Mouse (Mus musculus) hindbrain, postnatal 0 days (tissue): ENCODE measurements at regions not wholly inside any gene's neighbourhood (a gene's known extent, or its start where the extent isn't known, plus 50 kb on each side); places are given as distances from the start of the nearest gene placed in this dataset.

ENCODE experiments used
- ATAC-seq: fragments of 200-750 bp; cut with Nextera tagmentation; 2 replicates; pipeline ENCODE4 v1.8.0; 2017; ENCODE audit warnings: mild to moderate bottlenecking, moderate TSS enrichment, moderate library complexity
- DNase-seq: peaks from one replicate; pipeline ENCODE4 v3.0.0-alpha.2; 2015; ENCODE audit warnings: low spot score
- H3K27ac ChIP-seq: fragments of 300-500 bp; sonication (generic); 2 replicates; pipeline ENCODE4 v1.5.1; 2014; ENCODE audit warnings: mild to moderate bottlenecking
- H3K27me3 ChIP-seq: fragments of 300-500 bp; sonication (generic); 2 replicates; pipeline ENCODE4 v1.6.1; 2014; ENCODE audit warnings: low read length, mixed read lengths; ENCODE audit not compliant: insufficient read depth
- H3K36me3 ChIP-seq: fragments of 300-500 bp; sonication (generic); 2 replicates; pipeline ENCODE4 v1.6.1; 2014; ENCODE audit warnings: low read length, mixed read lengths; ENCODE audit not compliant: insufficient read depth
- H3K4me1 ChIP-seq: fragments of 300-500 bp; sonication (generic); 2 replicates; pipeline ENCODE4 v1.6.1; 2014; ENCODE audit warnings: antibody characterized with exemption, low read length, mixed read lengths; ENCODE audit not compliant: insufficient read depth
- H3K4me2 ChIP-seq: fragments of 300-500 bp; sonication (generic); 2 replicates; pipeline ENCODE4 v1.6.1; 2014; ENCODE audit warnings: low read depth, mild to moderate bottlenecking, low read length, moderate library complexity, mixed read lengths
- H3K4me3 ChIP-seq: fragments of 300-500 bp; sonication (generic); 2 replicates; pipeline ENCODE4 v1.5.1; 2014; ENCODE audit warnings: low read length
- H3K9ac ChIP-seq: fragments of 300-500 bp; sonication (generic); replicated peaks from 2 replicates; pipeline ENCODE4 v1.6.1; 2014; ENCODE audit warnings: mild to moderate bottlenecking, low read length, moderate library complexity, mixed read lengths
- H3K9me3 ChIP-seq: fragments of 300-500 bp; sonication (generic); 2 replicates; pipeline ENCODE4 v1.6.1; 2016; ENCODE audit warnings: low read length, mixed read lengths
- CTCF ChIP-seq: IDR thresholded peaks from 2 replicates; pipeline ENCODE4 v1.5.1; 2016; ENCODE audit warnings: antibody characterized with exemption, control low read depth, low read depth
- WGBS: fragments of 180-500 bp; shearing (Covaris S2); extraction: QIAGEN DNeasy Blood & Tissue Kit; methylation state at CpG from one replicate; pipeline ENCODE4 v1.1.7; 2014; 5-methylcytosine and 5-hydroxymethylcytosine counted together

DNA sequence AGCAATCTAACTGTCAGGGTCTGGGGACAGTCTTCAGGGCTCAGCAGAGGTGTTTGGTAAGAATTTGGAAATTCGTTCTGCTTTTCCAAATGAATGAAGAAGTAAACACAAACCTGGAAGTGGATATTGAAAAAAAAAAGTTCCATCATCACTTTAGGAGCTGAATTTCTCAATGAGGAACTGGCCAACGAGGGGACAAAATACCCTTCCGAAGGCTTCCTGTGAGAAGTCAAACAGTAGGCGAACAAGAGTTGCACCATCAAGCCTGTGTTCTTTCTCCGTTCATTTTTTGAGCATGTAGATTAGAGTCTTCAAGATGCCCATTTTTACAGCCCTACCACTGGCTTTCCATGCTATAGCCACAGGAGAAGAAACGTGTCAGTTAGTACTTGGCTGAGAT, 207.1 kb downstream of the 4933412E24Rik start:
- ATAC-seq (no peak), DNase-seq (no peak)
- no peak for TF ChIP-seq CTCF
- Histone ChIP-seq H3K4me1 (no peaks in the 10 kb centered on the region), H3K4me3 (no peak overlapping the region), H3K9ac (no peak overlapping the region), H3K27me3 (no peaks in the 10 kb centered on the region), H3K4me2 (no peak overlapping the region), H3K9me3 (no peaks in the 10 kb centered on the region), H3K27ac (no peak overlapping the region), H3K36me3 (no peaks in the 10 kb centered on the region)
- 91% methylated on average over 6 of the region's 6 CpGs for WGBS

GRCm38 (mm10) chr15:59807723-59808122, 208.7 kb downstream of the 4933412E24Rik start:
- Histone ChIP-seq H3K9me3 (no peaks in the 10 kb centered on the region), H3K9ac (no peak overlapping the region), H3K4me1 (no peaks in the 10 kb centered on the region), H3K4me2 (no peak overlapping the region), H3K27me3 (no peaks in the 10 kb centered on the region), H3K36me3 (no peaks in the 10 kb centered on the region), H3K4me3 (no peak overlapping the region), H3K27ac (no peak overlapping the region)
- 91% methylated on average over 6 of the region's 6 CpGs for WGBS
- no peak for DNase-seq
- no peak for TF ChIP-seq CTCF
- ATAC-seq: no peak

DNA sequence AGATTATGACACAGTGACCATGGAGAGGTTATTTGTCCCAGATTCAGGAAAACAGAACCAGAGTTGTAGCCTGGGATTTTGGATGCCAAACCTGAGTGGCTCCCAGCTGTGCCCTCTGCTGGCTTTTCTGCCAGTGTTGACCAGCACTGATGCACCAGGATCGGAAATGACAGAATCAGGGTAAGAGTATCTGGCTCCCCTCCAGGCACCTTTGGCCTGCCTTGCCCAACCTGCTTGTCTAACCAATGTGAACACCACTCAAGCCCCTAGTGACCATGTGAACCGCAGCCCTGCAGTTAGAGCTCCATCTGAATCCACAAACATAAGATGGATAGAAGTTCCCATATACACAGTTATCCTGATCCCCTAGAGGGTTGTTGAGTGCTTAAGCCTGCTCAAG, 210.6 kb downstream of the 4933412E24Rik start:
- no peak overlapping the region for H3K9ac ChIP-seq
- no peaks in the 10 kb centered on the region for H3K4me1 ChIP-seq
- ATAC-seq: no peak
- H3K27me3 ChIP-seq: no peaks in the 10 kb centered on the region
- H3K36me3 ChIP-seq: no peaks in the 10 kb centered on the region
- no peak overlapping the region for H3K4me2 ChIP-seq
- WGBS: 83% methylated on average over 2 of the region's 2 CpGs
- H3K9me3 ChIP-seq: no peaks in the 10 kb centered on the region
- no peak for TF ChIP-seq CTCF
- no peak overlapping the region for H3K27ac ChIP-seq
- H3K4me3 ChIP-seq: no peak overlapping the region
- DNase-seq: no peak

GRCm38 (mm10) chr15:59804821-59805220, 211.6 kb downstream of the 4933412E24Rik start:
- DNase-seq: no peak

GRCm38 (mm10) chr15:59804394-59804793, 212.0 kb downstream of the 4933412E24Rik start:
- Histone ChIP-seq H3K27ac (no peak overlapping the region), H3K4me1 (no peaks in the 10 kb centered on the region), H3K27me3 (no peaks in the 10 kb centered on the region), H3K36me3 (no peaks in the 10 kb centered on the region), H3K4me2 (no peak overlapping the region), H3K9me3 (no peaks in the 10 kb centered on the region), H3K4me3 (no peak overlapping the region), H3K9ac (no peak overlapping the region)
- ATAC-seq (no peak), DNase-seq (no peak)
- no peak for TF ChIP-seq CTCF
- WGBS: 80% methylated on average over 7 of the region's 7 CpGs

More at GRCm38 (mm10) chr15:59804821-59805220, 211.6 kb downstream of the 4933412E24Rik start:
- H3K27ac ChIP-seq: no peak overlapping the region
- no peak for ATAC-seq
- no peaks in the 10 kb centered on the region for H3K9me3 ChIP-seq
- 92% methylated on average over 2 of the region's 2 CpGs for WGBS
- no peak overlapping the region for H3K4me2 ChIP-seq
- H3K9ac ChIP-seq: no peak overlapping the region
- no peak for TF ChIP-seq CTCF
- H3K4me3 ChIP-seq: no peak overlapping the region
- H3K27me3 ChIP-seq: no peaks in the 10 kb centered on the region
- no peaks in the 10 kb centered on the region for H3K36me3 ChIP-seq
- no peaks in the 10 kb centered on the region for H3K4me1 ChIP-seq

- Histone ChIP-seq H3K4me3 (no peak overlapping the region), H3K9me3 (no peaks in the 10 kb centered on the region), H3K36me3 (no peaks in the 10 kb centered on the region), H3K9ac (no peak overlapping the region), H3K27ac (no peak overlapping the region), H3K4me1 (no peaks in the 10 kb centered on the region), H3K4me2 (no peak overlapping the region), H3K27me3 (no peaks in the 10 kb centered on the region)
- WGBS: 89% methylated on average over 6 of the region's 7 CpGs
- DNase-seq (no peak), ATAC-seq (no peak)
- TF ChIP-seq CTCF: no peak
These were observed 214.1 kb downstream of the 4933412E24Rik start for GRCm38 (mm10) chr15:59802276-59802675.

DNA sequence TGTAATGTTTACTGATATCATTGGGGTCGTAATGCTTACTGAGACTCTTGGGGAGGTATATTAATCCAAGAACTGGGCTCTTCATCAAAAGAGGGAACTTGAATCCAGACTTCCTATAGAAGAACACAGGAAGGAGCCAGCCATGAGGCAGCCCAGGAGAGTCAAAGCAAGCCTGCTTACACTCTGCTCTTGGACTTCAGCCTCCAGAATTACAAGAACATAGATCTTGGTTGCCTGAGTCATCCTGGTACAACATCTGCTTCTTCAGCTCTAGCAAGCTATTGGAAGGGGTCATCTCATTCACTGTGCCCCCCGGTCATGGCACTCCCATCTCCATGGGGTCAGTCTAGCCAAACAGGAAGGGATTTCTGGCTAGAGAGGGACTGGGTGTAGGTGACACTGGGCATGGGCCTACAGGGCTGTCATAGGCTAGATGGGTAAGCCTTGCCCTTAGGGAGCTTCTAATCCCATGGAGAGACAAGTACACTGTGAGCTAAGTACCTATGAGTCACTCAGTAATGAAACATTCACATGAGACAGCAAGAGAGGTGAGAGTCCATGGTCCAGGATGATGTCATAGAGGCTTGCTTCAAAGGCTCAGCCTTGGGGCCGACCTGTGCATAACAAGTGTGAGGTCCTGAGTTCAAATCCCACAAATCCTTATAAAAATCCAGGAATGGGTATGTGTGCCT, 217.1 kb downstream of the 4933412E24Rik start:
- H3K9ac ChIP-seq: no peak overlapping the region
- no peaks in the 10 kb centered on the region for H3K27me3 ChIP-seq
- no peak overlapping the region for H3K4me2 ChIP-seq
- no peaks in the 10 kb centered on the region for H3K9me3 ChIP-seq
- H3K36me3 ChIP-seq: no peaks in the 10 kb centered on the region
- 87% methylated on average over 3 of the region's 3 CpGs for WGBS
- H3K4me1 ChIP-seq: no peaks in the 10 kb centered on the region
- DNase-seq (no peak), ATAC-seq (no peak)
- H3K4me3 ChIP-seq: no peak overlapping the region
- TF ChIP-seq CTCF: no peak
- no peak overlapping the region for H3K27ac ChIP-seq
